Mouse (Mus musculus): ENCODE results near the gene Olfr1258. TPM values are rescaled to one million over a fixed set of nuclear protein-coding genes. Genes with fewer than 3 reads are reported as not detected.
"Not testable (repeated sequence)": the region's sequence is repeated elsewhere in the genome, so short reads cannot be mapped to it uniquely, and the experiment has no call there.

Olfr1258 gene
- polyA plus RNA-seq (2012; rRNA removed): not detected in 2 replicates
- polyA plus RNA-seq (2014; fragmentation: Nextera tagmentation; extraction: Ambion mirVana): not detected in 2 replicates

DNA sequence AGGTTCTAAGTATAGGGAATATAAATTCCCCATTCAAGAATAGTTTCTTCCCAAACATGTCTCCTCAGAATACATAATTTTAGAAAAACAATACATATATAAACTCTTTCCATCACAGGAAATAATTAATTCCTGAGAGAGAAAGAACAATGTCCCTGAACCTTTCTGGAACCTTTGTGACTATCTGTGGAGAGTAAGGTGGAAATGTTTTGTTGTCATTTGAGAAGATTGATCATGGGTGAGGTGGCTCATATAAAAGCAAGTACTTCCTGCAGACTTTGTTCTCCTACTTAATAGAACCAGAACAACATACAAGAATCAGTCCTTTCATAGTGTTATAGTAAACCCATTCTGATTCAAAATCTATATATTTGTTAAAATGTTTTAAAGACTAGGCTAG lies at the start of gene Olfr1258:
Olfr1258 (plus strand) TSS at position 301 of the 400 bp plus-strand sequence.
- Histone ChIP-seq H3K4me2 (replicated peaks; ENCODE audit: low read depth, low read length, severe bottlenecking) (no peak within 1 kb of the TSS), H3K9ac (ENCODE audit: low read depth, low read length, severe bottlenecking) (no peak within 1 kb of the TSS), H3K4me3 (replicated peaks; ENCODE audit: low read length) (no peak within 1 kb of the TSS), H3K27me3 (ENCODE audit: control insufficient read depth, insufficient read depth, low read length) (no peaks in the 10 kb centered on the region), H3K4me1 (ENCODE audit: control insufficient read depth, insufficient read depth, low read length) (no peaks in the 10 kb centered on the region), H3K36me3 (ENCODE audit: control insufficient read depth, insufficient read depth, low read length) (no peaks in the 10 kb centered on the region), H3K9me3 (ENCODE audit: control insufficient read depth, low read length) (no peaks in the 10 kb centered on the region), H3K27ac (replicated peaks; ENCODE audit: low read depth, low read length) (no peak within 1 kb of the TSS)
- ATAC-seq (ENCODE audit: low FRiP score, low read depth): no peak
- TF ChIP-seq POLR2A (IDR thresholded peaks at IDR 0.05; ENCODE audit: borderline replicate concordance, extremely low read depth, insufficient read depth, insufficient read length): no peak
- DNase-seq (ENCODE audit: low spot score): no peak

- no peaks in the 10 kb centered on the region for H3K4me1 ChIP-seq (ENCODE audit: control insufficient read depth, insufficient read depth, low read length)
- H3K9ac ChIP-seq (ENCODE audit: low read depth, low read length, severe bottlenecking): no peak within 1 kb of the TSS
- H3K27me3 ChIP-seq (ENCODE audit: control insufficient read depth, insufficient read depth, low read length): no peaks in the 10 kb centered on the region
- TF ChIP-seq POLR2A (IDR thresholded peaks at IDR 0.05; ENCODE audit: borderline replicate concordance, extremely low read depth, insufficient read depth, insufficient read length): no peak
- WGBS: 94% methylated on average over 1 of the region's 1 CpGs
- H3K4me3 ChIP-seq (replicated peaks; ENCODE audit: low read length): no peak within 1 kb of the TSS
- H3K27ac ChIP-seq (replicated peaks; ENCODE audit: low read depth, low read length): no peak within 1 kb of the TSS
- H3K9me3 ChIP-seq (ENCODE audit: control insufficient read depth, low read length): no peaks in the 10 kb centered on the region
- H3K36me3 ChIP-seq (ENCODE audit: control insufficient read depth, insufficient read depth, low read length): no peaks in the 10 kb centered on the region
- DNase-seq (ENCODE audit: low spot score) (no peak), ATAC-seq (ENCODE audit: low FRiP score, low read depth) (no peak)
- no peak within 1 kb of the TSS for H3K4me2 ChIP-seq (replicated peaks; ENCODE audit: low read depth, low read length, severe bottlenecking)
Observed at GRCm38 (mm10) chr2:89878137-89878536, 49.0 kb upstream of the Olfr1258 start, which contains the start of gene Olfr1257. Gene Olfr1257, plus strand, starts transcription at chr2:89878437.

DNA sequence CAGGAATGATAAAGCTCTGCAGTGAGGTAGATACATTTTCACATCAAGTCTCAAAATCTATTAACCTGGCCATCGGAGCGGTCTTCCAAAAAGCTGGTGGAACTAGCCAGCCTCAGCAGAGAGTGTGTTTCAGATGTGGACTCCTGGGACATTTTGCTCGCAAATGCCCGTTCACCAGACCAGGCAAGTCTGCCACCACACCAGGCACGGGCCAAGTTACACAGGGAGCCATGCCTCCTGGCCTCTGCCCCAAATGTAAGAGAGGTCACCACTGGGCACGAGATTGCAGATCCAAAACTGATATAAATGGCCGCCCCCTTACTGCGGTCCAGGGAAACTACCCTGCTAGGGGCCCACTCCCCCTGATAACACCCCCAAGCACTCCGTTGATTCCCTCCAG lies 14.5 kb upstream of the Olfr1258 start:
- not testable (repeated sequence) for H3K4me1 ChIP-seq (ENCODE audit: control insufficient read depth, insufficient read depth, low read length); H3K27ac ChIP-seq (replicated peaks; ENCODE audit: low read depth, low read length); H3K4me3 ChIP-seq (replicated peaks; ENCODE audit: low read length); ATAC-seq (ENCODE audit: low FRiP score, low read depth); H3K9ac ChIP-seq (ENCODE audit: low read depth, low read length, severe bottlenecking); H3K4me2 ChIP-seq (replicated peaks; ENCODE audit: low read depth, low read length, severe bottlenecking); H3K36me3 ChIP-seq (ENCODE audit: control insufficient read depth, insufficient read depth, low read length); DNase-seq (ENCODE audit: low spot score); H3K27me3 ChIP-seq (ENCODE audit: control insufficient read depth, insufficient read depth, low read length); H3K9me3 ChIP-seq (ENCODE audit: control insufficient read depth, low read length)
- WGBS: 86% methylated on average over 9 of the region's 9 CpGs

DNA sequence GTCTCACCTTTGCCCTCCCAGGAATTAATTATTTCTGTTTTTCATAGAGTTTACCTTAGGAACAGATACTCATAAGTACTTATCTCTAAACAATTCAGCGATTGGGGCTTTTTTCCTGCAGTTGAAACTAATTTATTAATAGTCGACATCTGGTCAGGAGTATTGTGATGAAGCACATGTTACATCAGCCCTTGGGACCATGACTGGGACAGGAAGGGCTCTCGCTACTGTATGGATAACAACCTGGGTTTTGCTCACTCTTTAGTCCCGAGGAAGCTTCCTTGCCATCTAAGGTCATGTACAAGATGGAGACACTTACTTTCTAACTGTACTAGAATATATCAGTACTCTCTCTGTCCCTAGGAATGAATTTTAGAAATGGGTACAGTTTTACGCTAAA lies 21.5 kb downstream of the Olfr1258 start, which contains the start of gene Olfr1259:
Olfr1259 (minus strand) TSS at position 101 of the 400 bp plus-strand sequence.
- Histone ChIP-seq H3K4me1 (ENCODE audit: control insufficient read depth, insufficient read depth, low read length) (no peaks in the 10 kb centered on the region), H3K4me3 (replicated peaks; ENCODE audit: low read length) (no peak within 1 kb of the TSS), H3K9ac (ENCODE audit: low read depth, low read length, severe bottlenecking) (no peak within 1 kb of the TSS), H3K4me2 (replicated peaks; ENCODE audit: low read depth, low read length, severe bottlenecking) (no peak within 1 kb of the TSS), H3K27me3 (ENCODE audit: control insufficient read depth, insufficient read depth, low read length) (no peaks in the 10 kb centered on the region), H3K9me3 (ENCODE audit: control insufficient read depth, low read length) (no peaks in the 10 kb centered on the region), H3K36me3 (ENCODE audit: control insufficient read depth, insufficient read depth, low read length) (no peaks in the 10 kb centered on the region), H3K27ac (replicated peaks; ENCODE audit: low read depth, low read length) (no peak within 1 kb of the TSS)
- DNase-seq (ENCODE audit: low spot score) (no peak), ATAC-seq (ENCODE audit: low FRiP score, low read depth) (no peak)
- WGBS: 82% methylated on average over 5 of the region's 5 CpGs
- no peak for TF ChIP-seq POLR2A (IDR thresholded peaks at IDR 0.05; ENCODE audit: borderline replicate concordance, extremely low read depth, insufficient read depth, insufficient read length)

GRCm38 (mm10) chr2:89974184-89974583 lies 47.1 kb downstream of the Olfr1258 start, which contains the start of gene Olfr1260:
Gene Olfr1260, plus strand, starts transcription at chr2:89974340.
- WGBS: 55% methylated on average over 2 of the region's 2 CpGs
- Histone ChIP-seq H3K4me1 (ENCODE audit: control insufficient read depth, insufficient read depth, low read length) (no peaks in the 10 kb centered on the region), H3K9ac (ENCODE audit: low read depth, low read length, severe bottlenecking) (no peak within 1 kb of the TSS), H3K4me3 (replicated peaks; ENCODE audit: low read length) (no peak within 1 kb of the TSS), H3K27ac (replicated peaks; ENCODE audit: low read depth, low read length) (no peak within 1 kb of the TSS), H3K27me3 (ENCODE audit: control insufficient read depth, insufficient read depth, low read length) (no peaks in the 10 kb centered on the region), H3K36me3 (ENCODE audit: control insufficient read depth, insufficient read depth, low read length) (no peaks in the 10 kb centered on the region), H3K4me2 (replicated peaks; ENCODE audit: low read depth, low read length, severe bottlenecking) (no peak within 1 kb of the TSS), H3K9me3 (ENCODE audit: control insufficient read depth, low read length) (no peaks in the 10 kb centered on the region)
- no peak for ATAC-seq (ENCODE audit: low FRiP score, low read depth)
- no peak for TF ChIP-seq POLR2A (IDR thresholded peaks at IDR 0.05; ENCODE audit: borderline replicate concordance, extremely low read depth, insufficient read depth, insufficient read length)
- no peak for DNase-seq (ENCODE audit: low spot score)

- no peak for TF ChIP-seq POLR2A (IDR thresholded peaks at IDR 0.05; ENCODE audit: borderline replicate concordance, extremely low read depth, insufficient read depth, insufficient read length)
Observed at GRCm38 (mm10) chr2:89977709-89978108, 50.6 kb downstream of the Olfr1258 start.

More at GRCm38 (mm10) chr2:89977709-89978108, 50.6 kb downstream of the Olfr1258 start:
- Histone ChIP-seq H3K36me3 (ENCODE audit: control insufficient read depth, insufficient read depth, low read length) (no peaks in the 10 kb centered on the region), H3K4me2 (replicated peaks; ENCODE audit: low read depth, low read length, severe bottlenecking) (no peak overlapping the region), H3K4me3 (replicated peaks; ENCODE audit: low read length) (no peak overlapping the region), H3K9me3 (ENCODE audit: control insufficient read depth, low read length) (no peaks in the 10 kb centered on the region), H3K27me3 (ENCODE audit: control insufficient read depth, insufficient read depth, low read length) (no peaks in the 10 kb centered on the region), H3K4me1 (ENCODE audit: control insufficient read depth, insufficient read depth, low read length) (no peaks in the 10 kb centered on the region), H3K9ac (ENCODE audit: low read depth, low read length, severe bottlenecking) (no peak overlapping the region), H3K27ac (replicated peaks; ENCODE audit: low read depth, low read length) (no peak overlapping the region)
- WGBS: 81% methylated on average over 2 of the region's 2 CpGs
- DNase-seq (ENCODE audit: low spot score) (no peak), ATAC-seq (ENCODE audit: low FRiP score, low read depth) (no peak)

Other genes with a start within 250 kb of the Olfr1258 start
- gene Olfr1252, start 202.3 kb upstream of the Olfr1258 start, polyA plus RNA-seq (2012; rRNA removed): not detected in 2 replicates
- not detected in 2 replicates for gene Olfr1252, start 202.3 kb upstream of the Olfr1258 start, polyA plus RNA-seq (2014; fragmentation: Nextera tagmentation; extraction: Ambion mirVana)
- gene Olfr1253, start 170.2 kb upstream of the Olfr1258 start, polyA plus RNA-seq (2012; rRNA removed): not detected in 2 replicates
- gene Olfr1253, start 170.2 kb upstream of the Olfr1258 start, polyA plus RNA-seq (2014; fragmentation: Nextera tagmentation; extraction: Ambion mirVana): not detected in 2 replicates
- not detected in 2 replicates for gene Olfr1254, start 133.7 kb upstream of the Olfr1258 start, polyA plus RNA-seq (2012; rRNA removed)
- not detected in 2 replicates for gene Olfr1254, start 133.7 kb upstream of the Olfr1258 start, polyA plus RNA-seq (2014; fragmentation: Nextera tagmentation; extraction: Ambion mirVana)
- not detected in 2 replicates for gene Olfr1255, start 115.3 kb upstream of the Olfr1258 start, polyA plus RNA-seq (2012; rRNA removed)
- gene Olfr1255, start 115.3 kb upstream of the Olfr1258 start, polyA plus RNA-seq (2014; fragmentation: Nextera tagmentation; extraction: Ambion mirVana): not detected in 2 replicates
- not detected in 2 replicates for gene Olfr1256, start 85.8 kb upstream of the Olfr1258 start, polyA plus RNA-seq (2012; rRNA removed)
- gene Olfr1256, start 85.8 kb upstream of the Olfr1258 start, polyA plus RNA-seq (2014; fragmentation: Nextera tagmentation; extraction: Ambion mirVana): not detected in 2 replicates
- gene Olfr48, start 79.1 kb upstream of the Olfr1258 start, polyA plus RNA-seq (2012; rRNA removed): not detected in 2 replicates
- gene Olfr48, start 79.1 kb upstream of the Olfr1258 start, polyA plus RNA-seq (2014; fragmentation: Nextera tagmentation; extraction: Ambion mirVana): not detected in 2 replicates
- gene Olfr1257, start 48.9 kb upstream of the Olfr1258 start, polyA plus RNA-seq (2012; rRNA removed): not detected in 2 replicates
- not detected in 2 replicates for gene Olfr1257, start 48.9 kb upstream of the Olfr1258 start, polyA plus RNA-seq (2014; fragmentation: Nextera tagmentation; extraction: Ambion mirVana)
- gene Olfr1259, start 21.4 kb downstream of the Olfr1258 start, polyA plus RNA-seq (2012; rRNA removed): not detected in 2 replicates
- gene Olfr1259, start 21.4 kb downstream of the Olfr1258 start, polyA plus RNA-seq (2014; fragmentation: Nextera tagmentation; extraction: Ambion mirVana): not detected in 2 replicates
- not detected in 2 replicates for gene Olfr1260, start 47.0 kb downstream of the Olfr1258 start, polyA plus RNA-seq (2012; rRNA removed)
- not detected in 2 replicates for gene Olfr1260, start 47.0 kb downstream of the Olfr1258 start, polyA plus RNA-seq (2014; fragmentation: Nextera tagmentation; extraction: Ambion mirVana)
- not detected in 2 replicates for gene Olfr1261, start 63.9 kb downstream of the Olfr1258 start, polyA plus RNA-seq (2012; rRNA removed)
- gene Olfr1261, start 63.9 kb downstream of the Olfr1258 start, polyA plus RNA-seq (2014; fragmentation: Nextera tagmentation; extraction: Ambion mirVana): not detected in 2 replicates
- not detected in 2 replicates for gene Olfr1262, start 72.8 kb downstream of the Olfr1258 start, polyA plus RNA-seq (2012; rRNA removed)
- not detected in 2 replicates for gene Olfr1262, start 72.8 kb downstream of the Olfr1258 start, polyA plus RNA-seq (2014; fragmentation: Nextera tagmentation; extraction: Ambion mirVana)
- not detected in 2 replicates for gene Olfr1263, start 84.8 kb downstream of the Olfr1258 start, polyA plus RNA-seq (2012; rRNA removed)
- gene Olfr1263, start 84.8 kb downstream of the Olfr1258 start, polyA plus RNA-seq (2014; fragmentation: Nextera tagmentation; extraction: Ambion mirVana): not detected in 2 replicates
- gene Olfr1264, start 98.3 kb downstream of the Olfr1258 start, polyA plus RNA-seq (2012; rRNA removed): not detected in 2 replicates
- not detected in 2 replicates for gene Olfr1264, start 98.3 kb downstream of the Olfr1258 start, polyA plus RNA-seq (2014; fragmentation: Nextera tagmentation; extraction: Ambion mirVana)
- not detected in 2 replicates for gene Olfr1265, start 108.0 kb downstream of the Olfr1258 start, polyA plus RNA-seq (2012; rRNA removed)
- gene Olfr1265, start 108.0 kb downstream of the Olfr1258 start, polyA plus RNA-seq (2014; fragmentation: Nextera tagmentation; extraction: Ambion mirVana): not detected in 2 replicates
- gene Olfr140, start 136.3 kb downstream of the Olfr1258 start, polyA plus RNA-seq (2012; rRNA removed): not detected in 2 replicates
- gene Olfr140, start 136.3 kb downstream of the Olfr1258 start, polyA plus RNA-seq (2014; fragmentation: Nextera tagmentation; extraction: Ambion mirVana): not detected in 2 replicates
- not detected in 2 replicates for gene Olfr1269, start 194.1 kb downstream of the Olfr1258 start, polyA plus RNA-seq (2012; rRNA removed)
- gene Olfr1269, start 194.1 kb downstream of the Olfr1258 start, polyA plus RNA-seq (2014; fragmentation: Nextera tagmentation; extraction: Ambion mirVana): not detected in 2 replicates
- not detected in 2 replicates for gene Olfr32, start 215.0 kb downstream of the Olfr1258 start, polyA plus RNA-seq (2012; rRNA removed)
- not detected in 2 replicates for gene Olfr32, start 215.0 kb downstream of the Olfr1258 start, polyA plus RNA-seq (2014; fragmentation: Nextera tagmentation; extraction: Ambion mirVana)
- gene Olfr1270, start 225.8 kb downstream of the Olfr1258 start, polyA plus RNA-seq (2012; rRNA removed): not detected in 2 replicates
- not detected in 2 replicates for gene Olfr1270, start 225.8 kb downstream of the Olfr1258 start, polyA plus RNA-seq (2014; fragmentation: Nextera tagmentation; extraction: Ambion mirVana)

All from limb, embryonic 14.5 days (tissue).